Mouse (Mus musculus): Measurements from ENCODE around the gene Gm8094. TPM values are rescaled to one million over a fixed set of nuclear protein-coding genes. Genes with fewer than 3 reads are reported as not detected.
"Not testable (repeated sequence)": the region's sequence is repeated elsewhere in the genome, so short reads cannot be mapped to it uniquely, and the experiment has no call there.

The Gm8094 gene
- polyA plus RNA-seq (2015; fragmentation: Nextera tagmentation; extraction: Ambion mirVana): not detected in 2 replicates

- not testable (repeated sequence) for H3K27me3 ChIP-seq (replicated peaks; ENCODE audit: control insufficient read depth, insufficient read depth, low read length); H3K36me3 ChIP-seq (ENCODE audit: control insufficient read depth, insufficient read depth, low read length); H3K4me2 ChIP-seq (ENCODE audit: low read depth, low read length); ATAC-seq; H3K9ac ChIP-seq (ENCODE audit: low read depth, low read length); H3K9me3 ChIP-seq (ENCODE audit: control insufficient read depth, low read length); H3K27ac ChIP-seq (ENCODE audit: low read length); H3K4me3 ChIP-seq (ENCODE audit: low read length); H3K4me1 ChIP-seq (ENCODE audit: control insufficient read depth, insufficient read depth, low read length)
- WGBS: 86% methylated on average over 2 of the region's 2 CpGs
Observed at GRCm38 (mm10) chr14:43076543-43076942, at the start of gene Gm8094. TSS of gene Gm8094 (minus strand) at chr14:43076643.

GRCm38 (mm10) chr14:43119673-43120072 is 43.2 kb upstream of the Gm8094 start:
- not testable (repeated sequence) for H3K4me3 ChIP-seq (ENCODE audit: low read length); H3K4me1 ChIP-seq (ENCODE audit: control insufficient read depth, insufficient read depth, low read length); H3K9me3 ChIP-seq (ENCODE audit: control insufficient read depth, low read length); H3K9ac ChIP-seq (ENCODE audit: low read depth, low read length); H3K36me3 ChIP-seq (ENCODE audit: control insufficient read depth, insufficient read depth, low read length); ATAC-seq; H3K4me2 ChIP-seq (ENCODE audit: low read depth, low read length); H3K27ac ChIP-seq (ENCODE audit: low read length); H3K27me3 ChIP-seq (replicated peaks; ENCODE audit: control insufficient read depth, insufficient read depth, low read length)
- WGBS: 82% methylated on average over 1 of the region's 3 CpGs

GRCm38 (mm10) chr14:43100301-43100700 is 23.9 kb upstream of the Gm8094 start, which contains the start of gene Gm8104:
TSS of gene Gm8104 (plus strand) at chr14:43100601.
- not testable (repeated sequence) for H3K4me2 ChIP-seq (ENCODE audit: low read depth, low read length); H3K27ac ChIP-seq (ENCODE audit: low read length); ATAC-seq

GRCm38 (mm10) chr14:43089103-43089919 is 12.9 kb upstream of the Gm8094 start:
- H3K27me3 ChIP-seq (replicated peaks; ENCODE audit: control insufficient read depth, insufficient read depth, low read length); H3K4me3 ChIP-seq (ENCODE audit: low read length); H3K27ac ChIP-seq (ENCODE audit: low read length); H3K36me3 ChIP-seq (ENCODE audit: control insufficient read depth, insufficient read depth, low read length); H3K4me2 ChIP-seq (ENCODE audit: low read depth, low read length); H3K4me1 ChIP-seq (ENCODE audit: control insufficient read depth, insufficient read depth, low read length); H3K9ac ChIP-seq (ENCODE audit: low read depth, low read length); H3K9me3 ChIP-seq (ENCODE audit: control insufficient read depth, low read length): not testable (repeated sequence)
- WGBS: 38% methylated on average over 1 of the region's 14 CpGs
- peak; percentile 58; the same call in 1 of the 2 replicates for ATAC-seq

More at GRCm38 (mm10) chr14:43100301-43100700, 23.9 kb upstream of the Gm8094 start, which contains the start of gene Gm8104:
- H3K9me3 ChIP-seq (ENCODE audit: control insufficient read depth, low read length); H3K4me1 ChIP-seq (ENCODE audit: control insufficient read depth, insufficient read depth, low read length); H3K4me3 ChIP-seq (ENCODE audit: low read length); H3K9ac ChIP-seq (ENCODE audit: low read depth, low read length); H3K36me3 ChIP-seq (ENCODE audit: control insufficient read depth, insufficient read depth, low read length); H3K27me3 ChIP-seq (replicated peaks; ENCODE audit: control insufficient read depth, insufficient read depth, low read length): not testable (repeated sequence)
- WGBS: 78% methylated on average over 3 of the region's 3 CpGs

- H3K9ac ChIP-seq (ENCODE audit: low read depth, low read length); H3K4me2 ChIP-seq (ENCODE audit: low read depth, low read length); H3K27ac ChIP-seq (ENCODE audit: low read length); H3K9me3 ChIP-seq (ENCODE audit: control insufficient read depth, low read length); H3K36me3 ChIP-seq (ENCODE audit: control insufficient read depth, insufficient read depth, low read length); ATAC-seq; H3K4me3 ChIP-seq (ENCODE audit: low read length); H3K4me1 ChIP-seq (ENCODE audit: control insufficient read depth, insufficient read depth, low read length); H3K27me3 ChIP-seq (replicated peaks; ENCODE audit: control insufficient read depth, insufficient read depth, low read length): not testable (repeated sequence)
- WGBS: 56% methylated on average over 1 of the region's 1 CpGs
Observed at GRCm38 (mm10) chr14:43084936-43085730, 8.7 kb upstream of the Gm8094 start.

- not testable (repeated sequence) for ATAC-seq; H3K4me1 ChIP-seq (ENCODE audit: control insufficient read depth, insufficient read depth, low read length); H3K4me3 ChIP-seq (ENCODE audit: low read length); H3K27ac ChIP-seq (ENCODE audit: low read length); H3K9me3 ChIP-seq (ENCODE audit: control insufficient read depth, low read length); H3K27me3 ChIP-seq (replicated peaks; ENCODE audit: control insufficient read depth, insufficient read depth, low read length); H3K36me3 ChIP-seq (ENCODE audit: control insufficient read depth, insufficient read depth, low read length); H3K4me2 ChIP-seq (ENCODE audit: low read depth, low read length); H3K9ac ChIP-seq (ENCODE audit: low read depth, low read length)
- WGBS: 73% methylated on average over 4 of the region's 4 CpGs
Observed at GRCm38 (mm10) chr14:43060179-43060578, 16.3 kb downstream of the Gm8094 start.

GRCm38 (mm10) chr14:43058063-43058462 is 18.4 kb downstream of the Gm8094 start:
- H3K4me2 ChIP-seq (ENCODE audit: low read depth, low read length); H3K27me3 ChIP-seq (replicated peaks; ENCODE audit: control insufficient read depth, insufficient read depth, low read length); H3K9ac ChIP-seq (ENCODE audit: low read depth, low read length); H3K4me1 ChIP-seq (ENCODE audit: control insufficient read depth, insufficient read depth, low read length); ATAC-seq; H3K27ac ChIP-seq (ENCODE audit: low read length); H3K36me3 ChIP-seq (ENCODE audit: control insufficient read depth, insufficient read depth, low read length); H3K9me3 ChIP-seq (ENCODE audit: control insufficient read depth, low read length); H3K4me3 ChIP-seq (ENCODE audit: low read length): not testable (repeated sequence)
- 86% methylated on average over 3 of the region's 3 CpGs for WGBS

Other genes with a start within 250 kb of the Gm8094 start
- gene Gm21977, start 223.2 kb downstream of the Gm8094 start, polyA plus RNA-seq (2015; fragmentation: Nextera tagmentation; extraction: Ambion mirVana): not detected in 2 replicates
- gene Gm8082, start 83.0 kb downstream of the Gm8094 start, polyA plus RNA-seq (2015; fragmentation: Nextera tagmentation; extraction: Ambion mirVana): not detected in 2 replicates
- not detected in 2 replicates for gene Gm10376, start 61.0 kb downstream of the Gm8094 start, polyA plus RNA-seq (2015; fragmentation: Nextera tagmentation; extraction: Ambion mirVana)
- not detected in 2 replicates for gene Gm8104, start 24.0 kb upstream of the Gm8094 start, polyA plus RNA-seq (2015; fragmentation: Nextera tagmentation; extraction: Ambion mirVana)
- gene Gm7233, start 103.2 kb upstream of the Gm8094 start, polyA plus RNA-seq (2015; fragmentation: Nextera tagmentation; extraction: Ambion mirVana): not detected in 2 replicates
- gene Gm8122, start 158.7 kb upstream of the Gm8094 start, polyA plus RNA-seq (2015; fragmentation: Nextera tagmentation; extraction: Ambion mirVana): not detected in 2 replicates
- gene Gm8126, start 182.0 kb upstream of the Gm8094 start, polyA plus RNA-seq (2015; fragmentation: Nextera tagmentation; extraction: Ambion mirVana): not detected in 2 replicates
- gene Gm9732, start 198.4 kb upstream of the Gm8094 start, polyA plus RNA-seq (2015; fragmentation: Nextera tagmentation; extraction: Ambion mirVana): not detected in 2 replicates
- not detected in 2 replicates for gene Gm8127, start 217.2 kb upstream of the Gm8094 start, polyA plus RNA-seq (2015; fragmentation: Nextera tagmentation; extraction: Ambion mirVana)